Mouse (Mus musculus): Measurements from ENCODE around the gene Psme2. TPM values are rescaled to one million over a fixed set of nuclear protein-coding genes. Genes with fewer than 3 reads are reported as not detected.

Psme2 gene
- polyA plus RNA-seq, 1 experiment: 60.5 TPM

DNA sequence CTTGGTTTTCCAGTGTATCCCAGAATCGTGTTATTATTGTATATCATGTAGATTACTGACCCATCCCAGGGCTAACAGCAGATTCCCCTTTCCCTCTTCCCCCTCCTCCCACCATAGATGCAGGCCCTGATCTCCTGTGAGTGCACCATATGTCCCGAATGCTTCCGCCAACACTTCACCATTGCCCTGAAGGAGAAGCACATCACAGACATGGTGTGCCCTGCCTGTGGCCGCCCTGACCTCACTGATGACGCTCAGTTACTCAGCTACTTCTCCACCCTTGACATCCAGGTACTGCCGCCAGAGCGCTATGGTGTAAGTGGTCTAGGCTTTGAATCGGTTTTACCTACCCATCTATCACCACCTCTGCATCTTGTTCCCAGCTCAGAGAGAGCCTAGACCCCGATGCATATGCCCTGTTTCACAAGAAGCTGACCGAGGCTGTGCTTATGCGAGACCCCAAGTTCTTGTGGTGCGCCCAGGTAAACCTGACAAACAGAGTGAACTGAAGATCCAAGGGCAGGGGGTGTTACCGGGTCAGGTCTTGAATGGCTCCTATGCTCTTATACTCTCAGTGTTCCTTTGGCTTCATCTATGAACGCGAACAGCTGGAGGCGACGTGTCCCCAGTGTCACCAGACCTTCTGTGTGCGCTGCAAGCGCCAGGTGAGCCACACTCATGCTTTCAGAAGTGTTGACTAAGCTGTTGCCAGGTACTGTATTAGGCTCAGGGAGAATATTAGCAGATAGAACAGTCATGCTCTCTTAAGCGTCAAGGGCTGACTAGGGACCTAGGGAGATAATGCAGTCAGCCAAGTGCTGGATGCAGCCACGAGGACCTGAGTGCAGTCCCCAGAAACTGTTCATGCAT, 7.8 kb upstream of the Psme2 start:
- peaks cover 4% of the 10 kb centered on the region for H3K4me1 ChIP-seq (ENCODE audit: control insufficient read depth, insufficient read depth, low read length)
- H3K4me3 ChIP-seq (replicated peaks; ENCODE audit: extremely low read depth, low read depth, low read length): no peak overlapping the region
- TF ChIP-seq POLR2A (IDR thresholded peaks at IDR 0.05; ENCODE audit: borderline replicate concordance, extremely low read depth, low read depth, low read length) (no peak), CTCF (IDR thresholded peaks at IDR 0.05; ENCODE audit: insufficient read depth, low read length) (no peak)
- 94% methylated on average over 21 of the region's 21 CpGs for WGBS
- DNase-seq: no peak

DNA sequence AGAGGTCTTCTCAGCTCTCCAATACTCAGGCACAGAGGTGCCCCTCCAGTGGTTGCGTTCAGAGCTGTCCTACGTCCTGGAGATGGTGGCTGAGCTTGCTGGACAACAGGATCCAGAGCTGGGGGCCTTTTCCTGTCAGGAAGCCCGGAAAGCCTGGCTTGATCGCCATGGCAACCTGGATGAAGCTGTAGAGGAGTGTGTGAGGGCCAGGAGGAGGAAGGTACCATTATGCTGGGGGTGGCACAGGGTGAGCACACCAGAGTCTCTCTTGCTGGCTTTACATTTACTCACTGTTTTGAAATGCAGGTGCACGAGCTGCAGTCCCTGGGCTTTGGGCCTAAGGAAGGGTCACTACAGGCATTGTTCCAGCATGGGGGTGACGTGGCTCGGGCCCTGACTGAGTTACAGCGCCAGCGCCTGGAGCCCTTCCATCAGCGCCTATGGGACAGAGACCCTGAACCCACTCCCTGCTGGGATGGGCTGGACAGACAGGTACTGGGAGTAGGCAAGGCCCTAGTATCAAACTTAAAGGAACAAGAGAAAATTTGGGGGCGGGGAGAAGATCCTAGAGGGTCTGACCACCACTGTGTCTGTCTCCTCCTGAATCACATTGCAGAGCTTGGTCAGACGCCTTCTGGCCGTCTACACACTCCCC, 5.2 kb upstream of the Psme2 start:
- Histone ChIP-seq H3K4me3 (replicated peaks; ENCODE audit: extremely low read depth, low read depth, low read length) (no peak overlapping the region), H3K4me1 (ENCODE audit: control insufficient read depth, insufficient read depth, low read length) (peaks cover 14% of the 10 kb centered on the region)
- TF ChIP-seq CTCF (IDR thresholded peaks at IDR 0.05; ENCODE audit: insufficient read depth, low read length) (no peak), POLR2A (IDR thresholded peaks at IDR 0.05; ENCODE audit: borderline replicate concordance, extremely low read depth, low read depth, low read length) (no peak)
- WGBS: 80% methylated on average over 13 of the region's 13 CpGs
- DNase-seq: no peak

DNA sequence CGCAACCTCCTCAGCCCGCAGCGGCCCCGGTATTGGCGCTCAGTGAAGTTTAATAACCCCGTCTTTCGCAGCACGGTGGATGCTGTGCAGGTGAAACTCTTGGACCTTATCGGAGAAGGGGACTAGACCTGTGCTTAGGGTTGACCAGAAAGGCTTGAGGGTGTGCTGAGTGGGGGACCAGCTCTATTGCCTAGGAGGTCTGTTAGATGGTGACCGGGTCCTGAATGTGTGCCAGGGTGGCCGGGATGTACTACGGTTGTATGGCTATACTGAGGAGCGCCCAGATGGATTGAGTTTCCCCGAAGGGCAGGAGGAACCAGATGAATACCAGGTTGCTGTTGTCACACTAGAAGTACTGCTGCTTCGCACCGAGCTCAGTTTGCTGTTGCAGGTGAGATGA, 1.3 kb upstream of the Psme2 start:
- H3K4me3 ChIP-seq (replicated peaks; ENCODE audit: extremely low read depth, low read depth, low read length): peak overlapping the region; percentile 87
- peaks cover 18% of the 10 kb centered on the region for H3K4me1 ChIP-seq (ENCODE audit: control insufficient read depth, insufficient read depth, low read length)
- peak; percentile 38 for DNase-seq
- TF ChIP-seq POLR2A (IDR thresholded peaks at IDR 0.05; ENCODE audit: borderline replicate concordance, extremely low read depth, low read depth, low read length) (no peak), CTCF (IDR thresholded peaks at IDR 0.05; ENCODE audit: insufficient read depth, low read length) (no peak)
- WGBS: 3% methylated on average over 16 of the region's 16 CpGs

DNA sequence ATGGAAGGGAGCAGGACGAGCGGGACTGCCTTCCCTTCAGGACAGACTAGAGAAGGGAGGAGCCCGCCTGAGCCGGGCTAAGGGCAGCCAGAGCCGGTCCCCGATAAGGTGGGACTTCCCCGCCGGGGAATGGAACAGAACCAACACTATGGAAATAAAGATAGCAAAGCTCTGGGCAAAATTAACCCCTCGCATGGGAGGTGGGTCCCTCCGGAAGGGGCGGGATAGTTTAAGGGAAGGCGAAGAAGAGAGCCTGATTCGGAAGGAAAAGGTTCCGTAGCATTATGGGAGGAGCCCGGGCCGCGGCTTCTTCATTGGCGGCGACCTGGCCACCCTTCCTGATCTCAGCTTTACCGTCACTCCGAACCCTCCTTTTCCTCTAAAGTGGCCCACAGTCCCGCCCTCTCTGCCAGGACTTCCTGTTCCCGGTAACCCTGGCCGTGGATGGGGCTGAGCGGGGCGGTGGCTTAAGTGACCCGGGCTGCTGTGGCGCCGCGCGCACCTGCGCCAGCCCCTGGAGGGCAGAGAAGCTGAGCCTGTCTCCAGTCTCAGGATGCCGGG, 498 bp upstream of the Psme2 start, which contains the start of gene Rnf31:
Rnf31 (plus strand) TSS at position 378 of the 561 bp plus-strand sequence.
- WGBS: under 1% methylated on average over 33 of the region's 33 CpGs
- H3K4me3 ChIP-seq (replicated peaks; ENCODE audit: extremely low read depth, low read depth, low read length): peak within 1 kb of the TSS; percentile 87
- H3K4me1 ChIP-seq (ENCODE audit: control insufficient read depth, insufficient read depth, low read length): peaks cover 18% of the 10 kb centered on the region
- peak; percentile 92 for DNase-seq
- TF ChIP-seq CTCF (IDR thresholded peaks at IDR 0.05; ENCODE audit: insufficient read depth, low read length) (no peak), POLR2A (IDR thresholded peaks at IDR 0.05; ENCODE audit: borderline replicate concordance, extremely low read depth, low read depth, low read length) (peak; percentile 63; the same call in 1 of the 2 replicates)

- no peak for TF ChIP-seq CTCF (IDR thresholded peaks at IDR 0.05; ENCODE audit: insufficient read depth, low read length)
- TF ChIP-seq POLR2A (IDR thresholded peaks at IDR 0.05; ENCODE audit: borderline replicate concordance, extremely low read depth, low read depth, low read length): no peak
- peak overlapping the region; percentile 84 for H3K4me3 ChIP-seq (replicated peaks; ENCODE audit: extremely low read depth, low read depth, low read length)
These were observed 1.0 kb downstream of the Psme2 start for GRCm38 (mm10) chr14:55589771-55590448.

GRCm38 (mm10) chr14:55589271-55589670, 1.6 kb downstream of the Psme2 start:
- Histone ChIP-seq H3K4me3 (replicated peaks; ENCODE audit: extremely low read depth, low read depth, low read length) (no peak overlapping the region), H3K4me1 (ENCODE audit: control insufficient read depth, insufficient read depth, low read length) (peaks cover 25% of the 10 kb centered on the region)
- WGBS: 92% methylated on average over 5 of the region's 5 CpGs
- no peak for TF ChIP-seq CTCF (IDR thresholded peaks at IDR 0.05; ENCODE audit: insufficient read depth, low read length)
- no peak for TF ChIP-seq POLR2A (IDR thresholded peaks at IDR 0.05; ENCODE audit: borderline replicate concordance, extremely low read depth, low read depth, low read length)
- DNase-seq: no peak

More at GRCm38 (mm10) chr14:55589771-55590448, 1.0 kb downstream of the Psme2 start:
- 66% methylated on average over 11 of the region's 11 CpGs for WGBS
- no peak for DNase-seq
- peaks cover 21% of the 10 kb centered on the region for H3K4me1 ChIP-seq (ENCODE audit: control insufficient read depth, insufficient read depth, low read length)

DNA sequence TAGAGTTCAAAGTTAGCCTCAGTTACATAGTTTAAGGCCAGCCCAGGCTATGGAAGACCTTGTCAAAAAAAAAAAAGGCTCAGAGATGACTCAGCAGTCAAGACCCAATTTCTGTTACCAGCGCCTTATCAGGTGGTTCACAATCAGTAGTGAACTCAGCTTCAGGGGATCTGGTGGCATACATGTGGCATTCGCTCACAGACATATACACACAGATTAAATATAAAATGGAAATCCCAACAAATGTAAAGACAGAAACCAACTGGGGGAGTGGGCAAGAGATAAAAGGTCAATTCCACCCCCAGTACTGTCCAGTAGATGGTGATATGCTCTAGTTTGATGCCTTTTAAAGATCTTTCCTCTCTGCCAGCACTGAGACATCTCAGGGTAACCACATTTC, 4.8 kb downstream of the Psme2 start:
- no peak overlapping the region for H3K4me3 ChIP-seq (replicated peaks; ENCODE audit: extremely low read depth, low read depth, low read length)
- peaks cover 11% of the 10 kb centered on the region for H3K4me1 ChIP-seq (ENCODE audit: control insufficient read depth, insufficient read depth, low read length)
- no peak for DNase-seq
- WGBS: 99% methylated on average over 2 of the region's 2 CpGs
- TF ChIP-seq POLR2A (IDR thresholded peaks at IDR 0.05; ENCODE audit: borderline replicate concordance, extremely low read depth, low read depth, low read length) (no peak), CTCF (IDR thresholded peaks at IDR 0.05; ENCODE audit: insufficient read depth, low read length) (no peak)

- peaks cover 11% of the 10 kb centered on the region for H3K4me1 ChIP-seq (ENCODE audit: control insufficient read depth, insufficient read depth, low read length)
- TF ChIP-seq POLR2A (IDR thresholded peaks at IDR 0.05; ENCODE audit: borderline replicate concordance, extremely low read depth, low read depth, low read length) (no peak), CTCF (IDR thresholded peaks at IDR 0.05; ENCODE audit: insufficient read depth, low read length) (no peak)
- peak; percentile 25 for DNase-seq
- 45% methylated on average over 6 of the region's 6 CpGs for WGBS
- H3K4me3 ChIP-seq (replicated peaks; ENCODE audit: extremely low read depth, low read depth, low read length): peak overlapping the region; percentile 14
These were observed 5.3 kb downstream of the Psme2 start for GRCm38 (mm10) chr14:55585566-55585960.
